Mouse (Mus musculus) stomach, postnatal 0 days (tissue): ENCODE data around the gene Farp2. TPM values are rescaled to one million over a fixed set of nuclear protein-coding genes. Genes with fewer than 3 reads are reported as not detected.

Experiments used
- ATAC-seq: fragments of 200-750 bp; cut with Nextera tagmentation; 2 replicates; pipeline ENCODE4 v1.8.0; 2017; ENCODE audit not compliant: low FRiP score, low TSS enrichment
- DNase-seq: peaks from one replicate; pipeline ENCODE4 v3.0.0-alpha.2; 2016; ENCODE audit warnings: low spot score
- H3K27ac ChIP-seq: fragments of 300-500 bp; sonication (generic); replicated peaks from 2 replicates; pipeline ENCODE4 v1.5.1; 2014; ENCODE audit warnings: mild to moderate bottlenecking, control low read depth
- H3K27me3 ChIP-seq: fragments of 300-500 bp; sonication (generic); 2 replicates; pipeline ENCODE4 v1.6.1; 2014; ENCODE audit warnings: low read length; ENCODE audit not compliant: control insufficient read depth, insufficient read depth
- H3K36me3 ChIP-seq: fragments of 300-500 bp; sonication (generic); 2 replicates; pipeline ENCODE4 v1.6.1; 2014; ENCODE audit warnings: low read length, mixed read lengths; ENCODE audit not compliant: control insufficient read depth, insufficient read depth
- H3K4me1 ChIP-seq: fragments of 300-500 bp; sonication (generic); replicated peaks from 2 replicates; pipeline ENCODE4 v1.6.1; 2014; ENCODE audit warnings: antibody characterized with exemption; ENCODE audit not compliant: control insufficient read depth, insufficient read depth
- H3K4me2 ChIP-seq: fragments of 300-500 bp; sonication (generic); replicated peaks from 2 replicates; pipeline ENCODE4 v1.6.1; 2014; ENCODE audit warnings: low read depth, mild to moderate bottlenecking, control low read depth, moderate library complexity
- H3K4me3 ChIP-seq: fragments of 300-500 bp; sonication (generic); 2 replicates; pipeline ENCODE4 v1.5.1; 2014; ENCODE audit warnings: low read depth, low read length, control low read depth
- H3K9ac ChIP-seq: fragments of 300-500 bp; sonication (generic); 2 replicates; pipeline ENCODE4 v1.6.1; 2014; ENCODE audit warnings: mild to moderate bottlenecking, low read length, control low read depth, mixed read lengths
- H3K9me3 ChIP-seq: fragments of 300-500 bp; sonication (generic); 2 replicates; pipeline ENCODE4 v1.6.1; 2016; ENCODE audit warnings: low read length; ENCODE audit not compliant: control insufficient read depth
- CTCF ChIP-seq: IDR thresholded peaks from 2 replicates; pipeline ENCODE4 v1.5.1; 2016; ENCODE audit warnings: antibody characterized with exemption, low read depth, mild to moderate bottlenecking, moderate library complexity
- EP300 ChIP-seq: optimal IDR thresholded peaks from 2 replicates; pipeline ENCODE3; 2016; ENCODE audit warnings: antibody characterized with exemption
- WGBS: fragments of 180-500 bp; shearing (Covaris S2); extraction: QIAGEN DNeasy Blood & Tissue Kit; methylation state at CpG from one replicate; pipeline ENCODE4 v1.1.7; 2014; 5-methylcytosine and 5-hydroxymethylcytosine counted together
- polyA plus RNA-seq: library from polyadenylated mRNA; unstranded; fragments of >200 nt; fragmentation: Nextera tagmentation; extraction: Ambion mirVana; gene quantifications from 2 replicates; pipeline ENCODE4 v1.2.1, GENCODE M21; 2015

Farp2 gene
- polyA plus RNA-seq, 1 experiment from 2014 or later, result 2.9 TPM

GRCm38 (mm10) chr1:93634481-93634891 lies 122.6 kb downstream of the Farp2 start:
- Histone ChIP-seq H3K27me3 (no peaks in the 10 kb centered on the region), H3K4me3 (peak overlapping the region; percentile 97), H3K27ac (peak overlapping the region; percentile 97), H3K36me3 (no peaks in the 10 kb centered on the region), H3K9ac (peak overlapping the region; percentile 91), H3K4me2 (peak overlapping the region; percentile 87), H3K9me3 (no peaks in the 10 kb centered on the region), H3K4me1 (peaks cover 6% of the 10 kb centered on the region; the same call in 1 of the 2 replicates)
- 4% methylated on average over 6 of the region's 6 CpGs for WGBS
- DNase-seq, result peak; percentile 47
- TF ChIP-seq CTCF, result no peak
- no peak for TF ChIP-seq EP300
- no peak for ATAC-seq

GRCm38 (mm10) chr1:93635091-93635579 lies 123.3 kb downstream of the Farp2 start:
- H3K4me1 ChIP-seq, result peaks cover 6% of the 10 kb centered on the region; the same call in 1 of the 2 replicates
- WGBS, result under 1% methylated on average over 58 of the region's 58 CpGs
- peak; percentile 85 for DNase-seq
- peak overlapping the region; percentile 97 for H3K4me3 ChIP-seq
- peak overlapping the region; percentile 97 for H3K27ac ChIP-seq
- peak overlapping the region; percentile 87 for H3K4me2 ChIP-seq
- TF ChIP-seq CTCF, result no peak; the same call in 1 of the 2 replicates
- H3K27me3 ChIP-seq, result no peaks in the 10 kb centered on the region
- no peaks in the 10 kb centered on the region for H3K9me3 ChIP-seq
- H3K36me3 ChIP-seq, result no peaks in the 10 kb centered on the region
- H3K9ac ChIP-seq, result peak overlapping the region; percentile 91
- peak; percentile 59 for ATAC-seq

DNA sequence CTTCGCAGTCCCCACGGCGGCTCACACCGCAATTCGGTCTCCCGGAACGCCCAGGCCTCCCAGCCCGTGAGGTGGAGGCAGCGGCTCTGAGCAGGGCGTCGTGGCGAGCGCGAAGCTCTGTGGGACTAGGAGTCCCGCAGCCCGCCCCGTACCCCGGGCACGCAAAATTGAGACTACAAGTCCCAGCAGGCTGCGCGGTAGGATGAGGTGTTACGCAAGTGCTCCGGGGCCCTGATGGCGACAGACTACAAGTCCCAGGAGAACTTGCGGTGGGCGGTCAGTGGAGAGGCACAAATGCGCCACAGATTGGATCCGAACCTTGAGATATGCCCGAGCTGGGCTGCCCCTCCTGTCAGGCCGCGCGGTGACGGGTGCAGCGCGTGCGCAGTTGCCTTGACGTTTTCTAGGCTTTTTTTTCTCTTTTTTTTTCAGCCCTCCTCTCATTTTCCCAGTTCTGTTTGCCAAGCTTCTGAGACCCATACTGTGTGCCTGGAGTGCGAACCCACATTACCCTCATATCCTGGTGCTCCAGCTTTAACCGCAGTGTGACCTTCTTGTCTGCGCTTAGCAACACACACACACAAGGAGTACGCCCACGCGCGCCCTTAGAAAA lies 123.8 kb downstream of the Farp2 start:
- no peaks in the 10 kb centered on the region for H3K36me3 ChIP-seq
- DNase-seq, result peak; percentile 99
- peak overlapping the region; percentile 91 for H3K9ac ChIP-seq
- H3K9me3 ChIP-seq, result no peaks in the 10 kb centered on the region
- H3K27ac ChIP-seq, result peak overlapping the region; percentile 97
- H3K27me3 ChIP-seq, result no peaks in the 10 kb centered on the region
- under 1% methylated on average over 43 of the region's 44 CpGs for WGBS
- peak; percentile 98 for ATAC-seq
- H3K4me2 ChIP-seq, result peak overlapping the region; percentile 87
- peaks cover 6% of the 10 kb centered on the region; the same call in 1 of the 2 replicates for H3K4me1 ChIP-seq
- H3K4me3 ChIP-seq, result peak overlapping the region; percentile 97
- peak; percentile 1; the same call in 1 of the 2 replicates for TF ChIP-seq CTCF
- TF ChIP-seq EP300, result no peak

DNA sequence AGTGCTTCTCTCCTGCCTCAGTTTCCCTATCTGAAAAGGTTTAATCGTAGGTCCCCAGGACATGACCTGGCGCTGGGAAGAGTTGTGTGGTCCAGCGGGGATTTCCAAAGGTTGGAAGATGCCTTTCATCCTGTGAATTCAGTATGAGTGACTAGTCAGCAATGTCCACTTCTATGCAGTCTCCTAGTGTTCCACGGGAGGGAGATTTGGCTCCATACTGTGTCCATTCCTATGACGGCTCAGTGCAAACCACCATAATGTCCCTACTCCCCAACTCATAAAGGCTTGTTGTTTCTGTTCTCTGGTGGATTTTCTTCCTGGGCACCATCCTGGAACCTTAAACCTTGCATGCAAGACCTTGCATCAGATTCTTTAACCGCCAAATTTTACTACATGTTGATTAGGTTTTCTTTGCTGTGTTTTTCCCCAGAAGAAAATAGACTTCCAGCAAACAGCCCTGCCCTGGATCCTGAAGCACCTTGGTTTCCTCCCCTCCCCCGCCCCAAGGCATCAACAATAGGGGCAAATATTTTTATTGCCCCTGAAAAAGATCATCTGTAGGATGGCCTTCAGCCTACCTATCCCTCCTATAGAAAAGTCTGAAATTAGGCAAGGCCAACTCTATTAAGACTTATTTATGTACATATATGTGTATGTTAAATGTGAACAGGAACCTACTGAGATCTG lies 124.5 kb downstream of the Farp2 start:
- TF ChIP-seq EP300, result no peak
- peak; percentile 66 for TF ChIP-seq CTCF
- Histone ChIP-seq H3K4me2 (peak overlapping the region; percentile 72), H3K4me1 (peaks cover 6% of the 10 kb centered on the region; the same call in 1 of the 2 replicates), H3K27ac (peak overlapping the region; percentile 78), H3K9me3 (no peaks in the 10 kb centered on the region), H3K36me3 (no peaks in the 10 kb centered on the region), H3K4me3 (peak overlapping the region; percentile 97), H3K9ac (peak overlapping the region; percentile 52), H3K27me3 (no peaks in the 10 kb centered on the region)
- DNase-seq (no peak), ATAC-seq (peak; percentile 61)
- WGBS, result 27% methylated on average over 7 of the region's 7 CpGs

DNA sequence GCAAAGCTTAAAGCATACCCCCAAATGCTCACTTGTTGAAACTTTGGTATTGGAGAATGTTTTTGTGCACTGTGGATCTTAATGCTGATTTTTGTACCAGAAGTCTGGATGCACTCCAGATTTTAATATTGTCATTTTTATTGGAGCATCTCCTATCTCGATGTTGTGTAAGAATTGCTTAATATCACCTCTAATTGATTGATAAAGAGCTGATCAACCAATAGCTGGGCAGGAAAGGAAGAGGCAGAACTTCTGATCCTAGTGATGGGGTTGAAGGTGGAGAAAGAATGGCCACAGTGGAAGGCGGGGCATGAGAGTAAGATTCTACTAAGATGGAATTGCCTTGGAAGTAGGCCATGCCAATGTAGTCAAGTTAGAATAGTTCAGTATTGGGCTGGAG lies 130.1 kb downstream of the Farp2 start:
- TF ChIP-seq EP300 (no peak), CTCF (no peak)
- WGBS, result 90% methylated on average over 2 of the region's 2 CpGs
- H3K4me1 ChIP-seq, result no peaks in the 10 kb centered on the region
- H3K4me3 ChIP-seq, result no peak overlapping the region
- DNase-seq (no peak), ATAC-seq (no peak)
- no peak overlapping the region for H3K27ac ChIP-seq
- H3K9me3 ChIP-seq, result no peaks in the 10 kb centered on the region
- no peak overlapping the region for H3K4me2 ChIP-seq
- H3K27me3 ChIP-seq, result no peaks in the 10 kb centered on the region
- H3K36me3 ChIP-seq, result no peaks in the 10 kb centered on the region
- no peak overlapping the region for H3K9ac ChIP-seq

DNA sequence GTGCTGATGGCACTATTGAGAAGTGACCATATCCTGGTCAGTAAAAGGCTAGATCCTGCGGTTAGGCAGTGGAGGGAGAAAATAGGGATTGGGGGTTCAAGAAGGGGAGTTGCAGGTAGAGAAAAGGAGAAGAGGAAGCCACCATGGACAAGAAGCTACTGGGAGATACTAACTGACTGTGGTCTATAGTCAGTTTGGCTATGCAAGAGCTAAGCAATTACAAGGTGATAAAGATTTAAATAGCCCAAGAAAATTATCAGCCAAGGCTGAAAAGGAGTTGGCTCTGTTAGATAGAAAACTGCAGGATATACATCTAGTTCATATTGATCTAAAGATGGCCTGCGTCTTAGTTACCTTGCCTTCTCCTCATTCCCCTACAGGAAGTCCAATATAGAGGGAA lies 130.8 kb downstream of the Farp2 start:
- Histone ChIP-seq H3K4me3 (no peak overlapping the region), H3K27ac (no peak overlapping the region), H3K27me3 (no peaks in the 10 kb centered on the region), H3K36me3 (no peaks in the 10 kb centered on the region), H3K4me2 (no peak overlapping the region), H3K9me3 (no peaks in the 10 kb centered on the region), H3K9ac (no peak overlapping the region), H3K4me1 (no peaks in the 10 kb centered on the region)
- WGBS, result 85% methylated on average over 2 of the region's 2 CpGs
- TF ChIP-seq CTCF, result no peak
- TF ChIP-seq EP300, result no peak
- ATAC-seq, result no peak
- no peak for DNase-seq
